Mouse (Mus musculus) embryonic facial prominence, embryonic 10.5 days (tissue): ENCODE measurements around the gene Ttc28. TPM values are rescaled to one million over a fixed set of nuclear protein-coding genes. Genes with fewer than 3 reads are reported as not detected.

ENCODE experiments used
- DNase-seq: peaks from one replicate; pipeline ENCODE4 v3.0.0-alpha.2; 2017; ENCODE audit warnings: low spot score
- H3K27ac ChIP-seq: fragments of 300-500 bp; sonication (generic); replicated peaks from 2 replicates; pipeline ENCODE4 v1.5.1; 2016; ENCODE audit warnings: mild to moderate bottlenecking
- H3K27me3 ChIP-seq: fragments of 300-500 bp; sonication (generic); replicated peaks from 2 replicates; pipeline ENCODE4 v1.6.1; 2016; ENCODE audit warnings: low read depth, mild to moderate bottlenecking; ENCODE audit not compliant: poor library complexity, severe bottlenecking
- H3K36me3 ChIP-seq: fragments of 300-500 bp; sonication (generic); replicated peaks from 2 replicates; pipeline ENCODE4 v1.6.1; 2016; ENCODE audit warnings: mild to moderate bottlenecking, moderate library complexity
- H3K4me1 ChIP-seq: fragments of 300-500 bp; sonication (generic); 2 replicates; pipeline ENCODE4 v1.6.1; 2016
- H3K4me3 ChIP-seq: fragments of 300-500 bp; sonication (generic); 2 replicates; pipeline ENCODE4 v1.5.1; 2016; ENCODE audit warnings: mild to moderate bottlenecking, moderate library complexity
- H3K9me3 ChIP-seq: fragments of 300-500 bp; sonication (generic); 2 replicates; pipeline ENCODE4 v1.6.1; 2016; ENCODE audit warnings: mild to moderate bottlenecking
- WGBS: fragments of 180-500 bp; shearing (Covaris S2); methylation state at CpG from one replicate; pipeline ENCODE4 v1.1.7; 2016; 5-methylcytosine and 5-hydroxymethylcytosine counted together
- polyA plus RNA-seq: library from polyadenylated mRNA; unstranded; fragments of >200 nt; fragmentation: Nextera tagmentation; extraction: Ambion mirVana; gene quantifications from 2 replicates; pipeline ENCODE4 v1.2.1, GENCODE M21; 2016

The Ttc28 gene
- polyA plus RNA-seq, 1 experiment from 2014 or later, result 12.8 TPM

- peaks cover 11% of the 10 kb centered on the region for H3K36me3 ChIP-seq
- no peak overlapping the region for H3K4me3 ChIP-seq
- peaks cover 17% of the 10 kb centered on the region for H3K27me3 ChIP-seq
- peaks cover 23% of the 10 kb centered on the region for H3K4me1 ChIP-seq
- no peak for DNase-seq
- 86% methylated on average over 4 of the region's 4 CpGs for WGBS
- no peaks in the 10 kb centered on the region; the same call in 1 of the 2 replicates for H3K9me3 ChIP-seq
- H3K27ac ChIP-seq, result no peak overlapping the region
Measured at GRCm38 (mm10) chr5:110977796-110978195, 98.2 kb downstream of the Ttc28 start.

GRCm38 (mm10) chr5:110978461-110978860 lies 98.9 kb downstream of the Ttc28 start:
- DNase-seq, result peak; percentile 84
- Histone ChIP-seq H3K36me3 (peaks cover 11% of the 10 kb centered on the region), H3K4me3 (peak overlapping the region; percentile 80), H3K27me3 (peaks cover 17% of the 10 kb centered on the region), H3K27ac (peak overlapping the region; percentile 91), H3K4me1 (peaks cover 25% of the 10 kb centered on the region), H3K9me3 (no peaks in the 10 kb centered on the region; the same call in 1 of the 2 replicates)
- WGBS, result under 1% methylated on average over 9 of the region's 9 CpGs

- DNase-seq, result peak; percentile 67
- Histone ChIP-seq H3K4me1 (peaks cover 33% of the 10 kb centered on the region), H3K9me3 (no peaks in the 10 kb centered on the region; the same call in 1 of the 2 replicates), H3K4me3 (peak overlapping the region; percentile 80), H3K27me3 (peaks cover 17% of the 10 kb centered on the region), H3K27ac (peak overlapping the region; percentile 91), H3K36me3 (peaks cover 6% of the 10 kb centered on the region)
- under 1% methylated on average over 104 of the region's 104 CpGs for WGBS
Measured at GRCm38 (mm10) chr5:110979011-110979860, 99.6 kb downstream of the Ttc28 start.

- H3K27ac ChIP-seq, result peak overlapping the region; percentile 91
- DNase-seq, result peak; percentile 70
- H3K4me1 ChIP-seq, result peaks cover 40% of the 10 kb centered on the region
- H3K9me3 ChIP-seq, result no peaks in the 10 kb centered on the region
- no peaks in the 10 kb centered on the region for H3K36me3 ChIP-seq
- peaks cover 17% of the 10 kb centered on the region for H3K27me3 ChIP-seq
- under 1% methylated on average over 14 of the region's 14 CpGs for whole genome bisulfite sequencing
- H3K4me3 ChIP-seq, result peak overlapping the region; percentile 80
Measured at GRCm38 (mm10) chr5:110979861-110980346, 100.3 kb downstream of the Ttc28 start.

- H3K4me3 ChIP-seq, result peak overlapping the region; percentile 80
- DNase-seq, result no peak
- H3K4me1 ChIP-seq, result peaks cover 40% of the 10 kb centered on the region
Measured at GRCm38 (mm10) chr5:110980576-110980975, 101.0 kb downstream of the Ttc28 start.

GRCm38 (mm10) chr5:110982436-110982835 lies 102.8 kb downstream of the Ttc28 start:
- Histone ChIP-seq H3K27me3 (peaks cover 17% of the 10 kb centered on the region), H3K9me3 (no peaks in the 10 kb centered on the region), H3K4me1 (peaks cover 40% of the 10 kb centered on the region), H3K27ac (no peak overlapping the region), H3K36me3 (no peaks in the 10 kb centered on the region), H3K4me3 (no peak overlapping the region)
- 64% methylated on average over 3 of the region's 3 CpGs for WGBS
- no peak for DNase-seq

More at GRCm38 (mm10) chr5:110980576-110980975, 101.0 kb downstream of the Ttc28 start:
- no peaks in the 10 kb centered on the region for H3K9me3 ChIP-seq
- peaks cover 17% of the 10 kb centered on the region for H3K27me3 ChIP-seq
- H3K36me3 ChIP-seq, result no peaks in the 10 kb centered on the region
- WGBS, result 57% methylated on average over 5 of the region's 5 CpGs
- no peak overlapping the region for H3K27ac ChIP-seq

GRCm38 (mm10) chr5:110984136-110984681 lies 104.6 kb downstream of the Ttc28 start:
- Histone ChIP-seq H3K9me3 (no peaks in the 10 kb centered on the region), H3K4me1 (peaks cover 32% of the 10 kb centered on the region), H3K36me3 (no peaks in the 10 kb centered on the region), H3K4me3 (no peak overlapping the region), H3K27me3 (peaks cover 17% of the 10 kb centered on the region), H3K27ac (no peak overlapping the region)
- no peak for DNase-seq
- WGBS, result 85% methylated on average over 6 of the region's 6 CpGs

GRCm38 (mm10) chr5:110996835-110997539 lies 117.4 kb downstream of the Ttc28 start:
- WGBS, result 85% methylated on average over 13 of the region's 13 CpGs
- H3K27me3 ChIP-seq, result no peaks in the 10 kb centered on the region

GRCm38 (mm10) chr5:110997692-110998091 lies 118.1 kb downstream of the Ttc28 start:
- no peak overlapping the region for H3K27ac ChIP-seq
- no peaks in the 10 kb centered on the region for H3K9me3 ChIP-seq
- H3K27me3 ChIP-seq, result no peaks in the 10 kb centered on the region
- no peak for DNase-seq
- H3K4me1 ChIP-seq, result peaks cover 34% of the 10 kb centered on the region
- H3K4me3 ChIP-seq, result no peak overlapping the region
- 67% methylated on average over 7 of the region's 7 CpGs for WGBS
- no peaks in the 10 kb centered on the region for H3K36me3 ChIP-seq

More at GRCm38 (mm10) chr5:110996835-110997539, 117.4 kb downstream of the Ttc28 start:
- Histone ChIP-seq H3K9me3 (no peaks in the 10 kb centered on the region), H3K36me3 (no peaks in the 10 kb centered on the region), H3K4me1 (peaks cover 35% of the 10 kb centered on the region), H3K4me3 (no peak overlapping the region), H3K27ac (no peak overlapping the region)
- no peak for DNase-seq

GRCm38 (mm10) chr5:110998298-110998697 lies 118.7 kb downstream of the Ttc28 start:
- Histone ChIP-seq H3K9me3 (no peaks in the 10 kb centered on the region), H3K36me3 (no peaks in the 10 kb centered on the region), H3K4me1 (peaks cover 34% of the 10 kb centered on the region), H3K4me3 (no peak overlapping the region), H3K27me3 (no peaks in the 10 kb centered on the region), H3K27ac (no peak overlapping the region)
- DNase-seq, result no peak
- WGBS, result 67% methylated on average over 4 of the region's 4 CpGs

GRCm38 (mm10) chr5:111000953-111001352 lies 121.3 kb downstream of the Ttc28 start:
- Histone ChIP-seq H3K27me3 (no peaks in the 10 kb centered on the region), H3K4me3 (no peak overlapping the region), H3K4me1 (peaks cover 37% of the 10 kb centered on the region), H3K9me3 (no peaks in the 10 kb centered on the region), H3K27ac (no peak overlapping the region), H3K36me3 (no peaks in the 10 kb centered on the region)
- no peak for DNase-seq
- 75% methylated on average over 5 of the region's 5 CpGs for WGBS

GRCm38 (mm10) chr5:111003220-111003619 lies 123.6 kb downstream of the Ttc28 start:
- no peak overlapping the region for H3K4me3 ChIP-seq
- H3K27me3 ChIP-seq, result no peaks in the 10 kb centered on the region
- no peak for DNase-seq
- H3K36me3 ChIP-seq, result no peaks in the 10 kb centered on the region
- no peaks in the 10 kb centered on the region for H3K9me3 ChIP-seq
- whole genome bisulfite sequencing, result 86% methylated on average over 5 of the region's 5 CpGs
- peaks cover 44% of the 10 kb centered on the region for H3K4me1 ChIP-seq
- no peak overlapping the region for H3K27ac ChIP-seq
